13 mouse cellular contexts compared by ENCODE assay signal in the genomic region with DNA sequence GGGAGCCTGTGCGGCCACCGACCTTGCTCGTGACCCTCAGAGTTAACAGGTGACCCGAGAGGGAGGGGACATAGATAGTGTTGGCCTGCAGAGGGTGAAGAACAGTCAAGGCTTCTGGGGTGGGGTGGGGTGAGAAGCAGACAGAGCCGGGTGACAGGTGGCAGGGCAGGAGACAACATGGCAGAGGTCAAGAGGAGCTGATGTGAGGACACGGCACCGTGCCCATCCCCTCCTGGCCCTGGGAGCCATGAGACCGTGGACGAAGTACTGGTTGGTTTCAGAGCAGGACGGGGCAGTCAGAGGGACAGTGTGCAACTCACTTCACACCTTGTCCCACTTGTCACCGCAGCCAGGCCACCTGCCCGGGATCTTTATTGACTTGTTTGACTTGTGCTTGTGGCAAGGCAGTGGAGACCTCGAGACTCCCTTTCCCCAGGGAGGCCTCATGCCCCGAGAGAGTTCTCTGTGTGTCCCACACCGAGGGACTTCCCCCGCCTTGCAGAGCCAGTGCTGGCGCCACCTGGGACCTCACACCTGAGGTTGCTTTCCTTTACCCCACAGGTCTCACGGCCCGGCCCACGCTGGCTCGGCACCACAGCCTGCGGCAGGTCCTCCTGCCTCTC.
A peak's percentile ranks its signal among the peaks of the same experiment; 100 is the strongest.
DNase-seq lines count a peak whose midpoint lies in the region; ATAC-seq and TF ChIP-seq lines count a peak whose summit lies in the region.
"Had no signal": no experiment of that assay in that cellular context is flagged by ENCODE, and none has a peak within 500 bp of the region (broad histone marks: within the 10 kb centered on the region; RNA-seq: fewer than 3 reads in every experiment).

No protein-coding gene starts in this region.

- 65% methylated on average over 22 of the region's 22 CpGs for WGBS in lung, embryonic 16.5 days

- H3K9me3 ChIP-seq in lung, embryonic 16.5 days (ENCODE audit: control insufficient read depth, low read length): no peaks in the 10 kb centered on the region
- H3K9me3 ChIP-seq: limb, embryonic 13.5 days; midbrain, embryonic 13.5 days had no signal

- H3ac ChIP-seq in myocyte (ENCODE audit: control insufficient read depth, insufficient read length): no peak overlapping the region

- H3K9ac ChIP-seq in lung, embryonic 16.5 days (ENCODE audit: low read length): peak overlapping the region; percentile 26
- H3K9ac ChIP-seq: limb, embryonic 13.5 days; midbrain, embryonic 13.5 days had no signal

- no peaks in the 10 kb centered on the region for H3K79me2 ChIP-seq in myocyte (ENCODE audit: control insufficient read depth, insufficient read depth)

- DNase-seq in gastrocnemius, adult 2 months: no peak
- no peak for DNase-seq in gastrocnemius, adult 8-10 months (ENCODE audit: low spot score in 2 of 2)
- DNase-seq in lung, postnatal 10 days: no peak
- no peak for DNase-seq in layer of hippocampus, postnatal 14 days (ENCODE audit: low spot score in 2 of 2)
- no peak for DNase-seq in layer of hippocampus, adult 18-20 months (ENCODE audit: low spot score in 2 of 2)
- DNase-seq in urinary bladder, adult 2 months (ENCODE audit: low spot score): no peak
- DNase-seq: cerebellum, adult 18-20 months; lung, postnatal 14 days had no signal

- TF ChIP-seq CTCF in gastrocnemius, adult 2 months (IDR thresholded peaks at IDR 0.05): no peak

- peak overlapping the region; percentile 92 for H3K27ac ChIP-seq in gastrocnemius, adult 2 months
- no peak overlapping the region for H3K27ac ChIP-seq in lung, embryonic 16.5 days (ENCODE audit: low read length)
- H3K27ac ChIP-seq: hindbrain, postnatal 0 days; limb, embryonic 13.5 days; midbrain, embryonic 13.5 days had no signal

- intact Hi-C loops in gastrocnemius, adult 2 months (cut with DNase I): loop anchor here (2.0 kb wide), 1 partner anchor 58 kb away; no protein-coding TSS in a partner anchor

- no peak overlapping the region for H3K4me3 ChIP-seq in gastrocnemius, adult 2 months
- no peak overlapping the region for H3K4me3 ChIP-seq in lung, embryonic 16.5 days (ENCODE audit: low read length)
- no peak overlapping the region for H3K4me3 ChIP-seq in myocyte
- H3K4me3 ChIP-seq: limb, embryonic 13.5 days; midbrain, embryonic 13.5 days had no signal

- no peak for ATAC-seq in lung, embryonic 16.5 days (ENCODE audit: low read depth)
- ATAC-seq: hindbrain, postnatal 0 days; midbrain, embryonic 13.5 days had no signal

- H3K4me2 ChIP-seq in lung, embryonic 16.5 days (ENCODE audit: low read depth, low read length): no peak overlapping the region
- no peak overlapping the region for H3K4me2 ChIP-seq in myocyte (ENCODE audit: low read depth)
- H3K4me2 ChIP-seq: limb, embryonic 13.5 days; midbrain, embryonic 13.5 days had no signal

- TF ChIP-seq POLR2A in myocyte (IDR thresholded peaks at IDR 0.05; ENCODE audit: insufficient read length, low read depth): no peak

- no peaks in the 10 kb centered on the region for H3K27me3 ChIP-seq in lung, embryonic 16.5 days (ENCODE audit: control insufficient read depth, insufficient read depth, low read depth, low read length)
- no peaks in the 10 kb centered on the region for H3K27me3 ChIP-seq in myocyte (ENCODE audit: control insufficient read depth, insufficient read depth, insufficient read length)
- H3K27me3 ChIP-seq: limb, embryonic 13.5 days; midbrain, embryonic 13.5 days had no signal

- no peaks in the 10 kb centered on the region for H3K36me3 ChIP-seq in lung, embryonic 16.5 days (ENCODE audit: control insufficient read depth, insufficient read depth, low read length)
- H3K36me3 ChIP-seq in myocyte (ENCODE audit: control insufficient read depth, insufficient read depth): no peaks in the 10 kb centered on the region
- H3K36me3 ChIP-seq: limb, embryonic 13.5 days; midbrain, embryonic 13.5 days had no signal

- H3K4me1 ChIP-seq in lung, embryonic 16.5 days (replicated peaks; ENCODE audit: control insufficient read depth, insufficient read depth, low read length): peaks cover 27% of the 10 kb centered on the region
- H3K4me1 ChIP-seq: limb, embryonic 13.5 days had no signal

TF ChIP-seq in myocyte, 11 proteins besides CTCF, POLR2A, EP300 and RAD21:
- TF ChIP-seq TCF12 (IDR thresholded peaks at IDR 0.05; ENCODE audit: insufficient read depth, poor library complexity, severe bottlenecking) (no peak), MYOG (IDR thresholded peaks at IDR 0.05; ENCODE audit: control insufficient read depth in 1 of 3, insufficient read depth in 1 of 3, insufficient read length in 2 of 3, low read depth in 2 of 3) (peak in 1 of 3 experiments; percentile 16), MYOD1 (IDR thresholded peaks at IDR 0.05; ENCODE audit: control insufficient read depth in 1 of 3, insufficient read length in 2 of 3, low read depth in 2 of 3) (peak in 2 of 3 experiments; percentile 23 to 60)
TF ChIP-seq in myocyte: peak in this region for 2.
